Mouse (Mus musculus) kidney, adult 8-10 months (tissue): ENCODE data around the gene Serp2.
A peak's percentile ranks its signal among the peaks of the same experiment; 100 is the strongest.

Experiments
- DNase-seq, 2 experiments: peaks; one replicate each; pipeline ENCODE4 v3.0.0; 2022

Gene Serp2

GRCm38 (mm10) chr14:76526467-76526866 lies 30.2 kb downstream of the Serp2 start:
- no peak for DNase-seq

- DNase-seq, result no peak
These were observed 33.3 kb downstream of the Serp2 start for GRCm38 (mm10) chr14:76523344-76523743.

GRCm38 (mm10) chr14:76521308-76521707 lies 35.4 kb downstream of the Serp2 start:
- DNase-seq, result no peak

- peak; percentile 19 to 33 for DNase-seq
These were observed 36.1 kb downstream of the Serp2 start for GRCm38 (mm10) chr14:76520606-76521005.

GRCm38 (mm10) chr14:76518217-76518616 lies 38.5 kb downstream of the Serp2 start:
- no peak for DNase-seq

- DNase-seq, result no peak
These were observed 41.1 kb downstream of the Serp2 start for GRCm38 (mm10) chr14:76515620-76516019.

GRCm38 (mm10) chr14:76514050-76514585 lies 42.6 kb downstream of the Serp2 start:
- DNase-seq, result no peak

- no peak for DNase-seq
These were observed 43.2 kb downstream of the Serp2 start for GRCm38 (mm10) chr14:76513395-76514049.

GRCm38 (mm10) chr14:76511971-76512370 lies 44.7 kb downstream of the Serp2 start:
- no peak for DNase-seq

GRCm38 (mm10) chr14:76508701-76509100 lies 48.0 kb downstream of the Serp2 start:
- DNase-seq, result peak in 1 of 2 experiments; percentile 20

GRCm38 (mm10) chr14:76507804-76508500 lies 48.7 kb downstream of the Serp2 start:
- no peak for DNase-seq

- no peak for DNase-seq
These were observed 49.3 kb downstream of the Serp2 start for GRCm38 (mm10) chr14:76507357-76507756.

- DNase-seq, result peak in 1 of 2 experiments; percentile 29
These were observed 50.1 kb downstream of the Serp2 start for GRCm38 (mm10) chr14:76506425-76507205.

- peak; percentile 88 to 92 for DNase-seq
These were observed 51.1 kb downstream of the Serp2 start for GRCm38 (mm10) chr14:76505439-76506220.

- DNase-seq, result no peak
These were observed 51.6 kb downstream of the Serp2 start for GRCm38 (mm10) chr14:76505101-76505438.

GRCm38 (mm10) chr14:76504121-76504737 lies 52.5 kb downstream of the Serp2 start:
- DNase-seq, result peak; percentile 94 to 95

GRCm38 (mm10) chr14:76503231-76503851 lies 53.3 kb downstream of the Serp2 start:
- no peak for DNase-seq

GRCm38 (mm10) chr14:76500036-76500435 lies 56.7 kb downstream of the Serp2 start:
- DNase-seq, result no peak

GRCm38 (mm10) chr14:76499492-76499891 lies 57.2 kb downstream of the Serp2 start:
- DNase-seq, result no peak

- DNase-seq, result no peak
These were observed 58.5 kb downstream of the Serp2 start for GRCm38 (mm10) chr14:76498210-76498609.

GRCm38 (mm10) chr14:76497187-76497586 lies 59.5 kb downstream of the Serp2 start:
- DNase-seq, result no peak

GRCm38 (mm10) chr14:76495022-76495421 lies 61.7 kb downstream of the Serp2 start:
- peak; percentile 22 to 37 for DNase-seq
